Mouse (Mus musculus) midbrain, embryonic 14.5 days (tissue): Measurements from ENCODE around the gene Ajm1. TPM values are rescaled to one million over a fixed set of nuclear protein-coding genes. Genes with fewer than 3 reads are reported as not detected.

ENCODE experiments used
- ATAC-seq: fragments of 200-750 bp; cut with Nextera tagmentation; 2 replicates; pipeline ENCODE4 v1.8.0; 2017; ENCODE audit warnings: moderate number of reproducible peaks, moderate library complexity; ENCODE audit not compliant: low FRiP score, low TSS enrichment
- DNase-seq: peaks from one replicate; pipeline ENCODE4 v3.0.0-alpha.2; 2015
- H3K27ac ChIP-seq: fragments of 300-500 bp; sonication (generic); replicated peaks from 2 replicates; pipeline ENCODE4 v1.5.1; 2014; ENCODE audit warnings: mild to moderate bottlenecking, low read depth, low read length, moderate library complexity
- H3K27me3 ChIP-seq: fragments of 300-500 bp; sonication (generic); 2 replicates; pipeline ENCODE4 v1.6.1; 2014; ENCODE audit warnings: low read length, control low read depth, mixed read lengths; ENCODE audit not compliant: control insufficient read depth, insufficient read depth
- H3K36me3 ChIP-seq: fragments of 300-500 bp; sonication (generic); 2 replicates; pipeline ENCODE4 v1.6.1; 2014; ENCODE audit warnings: low read length, control low read depth; ENCODE audit not compliant: control insufficient read depth, insufficient read depth
- H3K4me1 ChIP-seq: fragments of 300-500 bp; sonication (generic); 2 replicates; pipeline ENCODE4 v1.6.1; 2014; ENCODE audit warnings: mild to moderate bottlenecking, antibody characterized with exemption, low read length, control low read depth; ENCODE audit not compliant: control insufficient read depth, insufficient read depth
- H3K4me2 ChIP-seq: fragments of 300-500 bp; sonication (generic); 2 replicates; pipeline ENCODE4 v1.6.1; 2014; ENCODE audit warnings: mild to moderate bottlenecking, low read length, moderate library complexity
- H3K4me3 ChIP-seq: fragments of 300-500 bp; sonication (generic); replicated peaks from 2 replicates; pipeline ENCODE4 v1.5.1; 2014; ENCODE audit warnings: low read depth, low read length
- H3K9ac ChIP-seq: fragments of 300-500 bp; sonication (generic); replicated peaks from 2 replicates; pipeline ENCODE4 v1.6.1; 2014; ENCODE audit warnings: mild to moderate bottlenecking, low read length, moderate library complexity
- H3K9me3 ChIP-seq: fragments of 300-500 bp; sonication (generic); 2 replicates; pipeline ENCODE4 v1.6.1; 2016; ENCODE audit warnings: low read length, control low read depth, mixed read lengths; ENCODE audit not compliant: control insufficient read depth
- WGBS: fragments of 180-500 bp; shearing (Covaris S2); extraction: QIAGEN DNeasy Blood & Tissue Kit; methylation state at CpG from one replicate; pipeline ENCODE4 v1.1.7; 2014; 5-methylcytosine and 5-hydroxymethylcytosine counted together
- polyA plus RNA-seq: library from polyadenylated mRNA; unstranded; fragments of >200 nt; fragmentation: Nextera tagmentation; extraction: Ambion mirVana; gene quantifications from 2 replicates; pipeline ENCODE4 v1.2.1, GENCODE M21; 2014

Gene Ajm1
- polyA plus RNA-seq, 1 experiment from 2014 or later, result 9.2 TPM

DNA sequence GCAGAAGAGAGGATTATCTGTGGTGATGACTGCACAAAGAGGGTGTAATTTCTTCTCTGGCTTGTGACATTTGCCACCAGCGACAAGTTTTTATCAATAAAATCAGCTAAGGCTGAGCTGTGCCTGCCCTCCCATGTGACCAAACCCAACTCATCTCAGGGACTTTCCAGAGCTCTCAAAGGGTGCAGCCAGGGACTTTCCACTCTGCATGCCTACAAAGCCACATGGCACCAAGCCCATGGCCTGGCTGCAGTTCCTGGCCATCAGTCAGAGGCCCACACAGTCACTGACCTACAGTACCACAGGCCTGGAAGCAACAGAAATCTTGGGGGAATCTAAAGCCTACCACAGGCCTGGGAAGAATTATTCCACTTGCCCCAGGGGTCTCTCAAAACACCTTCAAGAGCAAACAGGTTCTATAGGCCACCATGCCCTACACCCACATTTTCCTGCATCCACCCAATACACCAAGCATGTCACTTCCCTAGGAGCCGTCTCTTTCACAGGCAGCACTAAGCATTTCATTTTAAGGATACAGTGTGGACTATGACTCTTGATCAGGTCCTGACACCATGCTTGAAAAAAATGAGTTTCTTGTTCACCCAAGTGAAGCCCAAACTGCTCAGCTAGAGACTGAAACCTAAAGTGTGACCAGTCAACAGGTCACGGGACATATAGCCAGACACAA is 47.2 kb downstream of the Ajm1 start:
- Histone ChIP-seq H3K4me1 (no peaks in the 10 kb centered on the region), H3K27me3 (no peaks in the 10 kb centered on the region), H3K9ac (no peak overlapping the region), H3K4me3 (no peak overlapping the region), H3K4me2 (no peak overlapping the region), H3K36me3 (peaks cover 43% of the 10 kb centered on the region), H3K9me3 (no peaks in the 10 kb centered on the region), H3K27ac (no peak overlapping the region)
- ATAC-seq (no peak), DNase-seq (no peak)
- 88% methylated on average over 3 of the region's 3 CpGs for WGBS

GRCm38 (mm10) chr2:25533707-25534106 is 47.9 kb downstream of the Ajm1 start:
- DNase-seq (no peak), ATAC-seq (no peak)
- Histone ChIP-seq H3K4me2 (no peak overlapping the region), H3K9ac (no peak overlapping the region), H3K4me3 (no peak overlapping the region), H3K4me1 (no peaks in the 10 kb centered on the region), H3K9me3 (no peaks in the 10 kb centered on the region), H3K36me3 (peaks cover 49% of the 10 kb centered on the region), H3K27me3 (no peaks in the 10 kb centered on the region), H3K27ac (no peak overlapping the region)
- WGBS, result 94% methylated on average over 2 of the region's 2 CpGs

- Histone ChIP-seq H3K4me1 (no peaks in the 10 kb centered on the region), H3K27me3 (no peaks in the 10 kb centered on the region), H3K9me3 (no peaks in the 10 kb centered on the region), H3K36me3 (peaks cover 79% of the 10 kb centered on the region), H3K4me3 (no peak overlapping the region), H3K4me2 (no peak overlapping the region), H3K27ac (no peak overlapping the region), H3K9ac (no peak overlapping the region)
- WGBS, result 95% methylated on average over 9 of the region's 9 CpGs
- no peak for ATAC-seq
- no peak for DNase-seq
These were observed 54.9 kb downstream of the Ajm1 start for GRCm38 (mm10) chr2:25526510-25527302.

Other genes starting within 250 kb of the Ajm1 start
- 71.2 and 78.7 TPM in 2 replicates for gene Man1b1, start 249.4 kb downstream of the Ajm1 start, polyA plus RNA-seq
- gene Dpp7, start 225.4 kb downstream of the Ajm1 start, polyA plus RNA-seq, result 19.2 and 19.8 TPM in 2 replicates
- gene Uap1l1, start 216.1 kb downstream of the Ajm1 start, polyA plus RNA-seq, result 2.6 and 5.3 TPM in 2 replicates
- gene Sapcd2, start 209.4 kb downstream of the Ajm1 start, polyA plus RNA-seq, result 13.0 and 15.4 TPM in 2 replicates
- 2.0 and 2.1 TPM in 2 replicates for gene Entpd2, start 185.9 kb downstream of the Ajm1 start, polyA plus RNA-seq
- gene Npdc1, start 182.4 kb downstream of the Ajm1 start, polyA plus RNA-seq, result 374 and 422 TPM in 2 replicates
- 0.17 and 0.26 TPM in 2 replicates for gene Fut7, start 158.5 kb downstream of the Ajm1 start, polyA plus RNA-seq
- gene Abca2, start 153.1 kb downstream of the Ajm1 start, polyA plus RNA-seq, result 16.9 and 17.7 TPM in 2 replicates
- 1.7 and 1.9 TPM in 2 replicates for gene Clic3, start 124.9 kb downstream of the Ajm1 start, polyA plus RNA-seq
- 95.4 and 126 TPM in 2 replicates for gene Paxx, start 120.7 kb downstream of the Ajm1 start, polyA plus RNA-seq
- 3.7 and 71.9 TPM in 2 replicates for gene Ptgds, start 111.7 kb downstream of the Ajm1 start, polyA plus RNA-seq
- gene Lcn12, start 87.8 kb downstream of the Ajm1 start, polyA plus RNA-seq, result not detected in 2 replicates
- gene Fbxw5, start 81.0 kb downstream of the Ajm1 start, polyA plus RNA-seq, result 110 and 117 TPM in 2 replicates
- gene C8g, start 80.0 kb downstream of the Ajm1 start, polyA plus RNA-seq, result 5.5 and 6.1 TPM in 2 replicates
- gene Traf2, start 34.8 kb downstream of the Ajm1 start, polyA plus RNA-seq, result 17.3 and 19.2 TPM in 2 replicates
- gene Edf1, start 23.9 kb downstream of the Ajm1 start, polyA plus RNA-seq, result 318 and 409 TPM in 2 replicates
- gene Mamdc4, start 6.9 kb downstream of the Ajm1 start, polyA plus RNA-seq, result 2.1 and 3.9 TPM in 2 replicates
- gene Phpt1, start 6.5 kb downstream of the Ajm1 start, polyA plus RNA-seq, result 167 and 206 TPM in 2 replicates
- 60.9 and 62.6 TPM in 2 replicates for gene Rabl6, start 26.8 kb upstream of the Ajm1 start, polyA plus RNA-seq
- 0.28 and 0.33 TPM in 2 replicates for gene Ccdc183, start 35.9 kb upstream of the Ajm1 start, polyA plus RNA-seq
- 38.4 and 46.5 TPM in 2 replicates for gene Tmem141, start 40.2 kb upstream of the Ajm1 start, polyA plus RNA-seq
- 2.8 TPM in 1 of 2 replicates, not detected in the other for gene Fcna, start 46.3 kb upstream of the Ajm1 start, polyA plus RNA-seq
- gene Lcn8, start 71.4 kb upstream of the Ajm1 start, polyA plus RNA-seq, result not detected in 2 replicates
- not detected in 2 replicates for gene Lcn5, start 76.2 kb upstream of the Ajm1 start, polyA plus RNA-seq
- gene Lcn6, start 95.0 kb upstream of the Ajm1 start, polyA plus RNA-seq, result not detected in 2 replicates
- gene Lcn10, start 101.0 kb upstream of the Ajm1 start, polyA plus RNA-seq, result not detected in 2 replicates
- not detected in 2 replicates for gene Obp2a, start 118.3 kb upstream of the Ajm1 start, polyA plus RNA-seq
- gene Bmyc, start 125.0 kb upstream of the Ajm1 start, polyA plus RNA-seq, result 114 and 151 TPM in 2 replicates
- not detected in 2 replicates for gene Obp2b, start 155.3 kb upstream of the Ajm1 start, polyA plus RNA-seq
- not detected in 2 replicates for gene Lcn3, start 183.8 kb upstream of the Ajm1 start, polyA plus RNA-seq
- not detected in 2 replicates for gene Lcn11, start 195.3 kb upstream of the Ajm1 start, polyA plus RNA-seq
- gene Gm13539, start 200.5 kb upstream of the Ajm1 start, polyA plus RNA-seq, result not detected in 2 replicates
- not detected in 2 replicates for gene Glt6d1, start 234.1 kb upstream of the Ajm1 start, polyA plus RNA-seq
- not detected in 2 replicates for gene Lcn9, start 241.4 kb upstream of the Ajm1 start, polyA plus RNA-seq